Mouse (Mus musculus) embryo, embryonic 11 days (tissue): ENCODE measurements around the gene Mmp20.
A peak's percentile ranks its signal among the peaks of the same experiment; 100 is the strongest.

Source experiments
- DNase-seq: peaks from one replicate; pipeline ENCODE4 v3.0.0-alpha.2; 2015

Gene Mmp20

DNA sequence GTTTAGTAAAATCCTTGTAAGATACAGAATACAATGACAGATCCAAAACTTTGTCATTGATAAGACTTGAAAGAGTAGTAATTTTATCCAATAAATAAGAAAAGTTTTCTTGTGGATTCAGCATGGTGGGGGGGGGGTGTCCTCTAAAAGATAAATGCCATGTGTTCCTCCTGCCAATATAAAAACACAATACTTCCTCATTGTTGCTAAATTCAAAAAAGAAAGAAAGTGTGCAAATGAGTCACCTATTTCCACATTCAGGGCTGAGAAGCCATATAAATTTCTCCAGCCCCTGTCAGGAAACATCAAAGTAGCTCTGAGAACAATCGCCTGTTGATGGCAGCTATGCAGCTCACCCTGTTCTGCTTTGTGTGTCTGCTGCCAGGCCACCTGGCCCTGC is 63.8 kb downstream of the Mmp20 start, which contains the start of gene Mmp7:
Gene Mmp7 (plus strand): TSS at position 301 of the 400 bp plus-strand sequence.
- DNase-seq: no peak

DNA sequence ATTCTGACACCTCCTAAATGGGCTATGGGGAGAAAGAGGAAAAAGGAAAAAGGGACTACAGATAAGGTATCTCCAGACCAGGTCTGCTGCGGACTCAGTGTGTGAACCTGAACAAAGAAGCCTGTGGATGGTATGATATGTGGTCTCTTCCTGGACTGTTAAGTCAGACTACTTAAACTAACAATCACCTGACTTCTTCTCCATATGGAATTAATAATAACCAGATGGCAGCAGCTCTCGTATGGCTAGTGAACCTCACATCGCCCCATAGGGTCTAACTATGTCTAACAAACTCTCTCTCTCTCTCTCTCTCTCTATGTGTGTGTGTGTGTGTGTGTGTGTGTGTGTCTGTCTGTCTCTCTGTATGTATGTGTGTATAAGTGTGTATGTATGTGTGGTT is 65.9 kb downstream of the Mmp20 start:
- peak; percentile 44 for DNase-seq

DNA sequence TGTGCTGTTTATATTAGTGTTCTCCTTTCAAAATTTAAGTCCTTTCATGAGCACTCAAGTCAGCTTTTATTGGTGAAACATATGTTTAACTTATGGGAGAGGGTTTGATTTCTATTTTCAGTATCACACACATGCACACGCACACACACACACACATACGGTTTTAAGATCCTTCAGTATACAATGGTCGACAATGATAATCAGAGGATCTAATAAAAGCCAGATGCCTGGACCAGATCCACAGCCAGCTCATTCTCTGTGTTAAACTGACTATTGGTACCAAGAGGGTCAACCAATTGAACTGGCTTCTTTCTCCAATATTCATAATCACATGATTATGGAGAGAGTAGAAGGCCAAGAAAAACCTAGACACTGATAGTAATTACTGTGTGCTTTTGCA is 67.6 kb downstream of the Mmp20 start:
- DNase-seq: no peak

- no peak for DNase-seq
Measured at GRCm38 (mm10) chr9:7708698-7709097, 80.7 kb downstream of the Mmp20 start.

DNA sequence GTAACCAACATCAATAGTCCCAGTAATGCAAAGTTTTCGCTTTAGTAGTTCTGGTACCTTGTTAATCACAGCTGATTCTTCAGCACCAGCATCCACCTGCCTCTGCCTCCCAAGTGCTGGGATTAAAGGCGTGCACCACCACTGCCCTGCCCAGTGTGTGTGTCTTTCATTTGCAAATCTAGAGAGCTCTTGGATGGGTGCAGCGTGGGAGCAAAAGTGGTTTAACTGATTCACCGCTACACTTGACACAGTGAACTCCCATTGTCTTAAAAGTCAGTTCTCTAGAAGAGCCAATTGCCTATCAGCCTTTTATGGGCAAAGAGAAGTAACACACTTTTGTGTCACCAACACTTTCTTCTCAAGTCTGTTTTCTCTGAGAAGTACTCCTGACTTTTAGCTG is 83.2 kb downstream of the Mmp20 start:
- DNase-seq: no peak

- DNase-seq: peak; percentile 69
Measured at GRCm38 (mm10) chr9:7714062-7714907, 86.3 kb downstream of the Mmp20 start.

DNA sequence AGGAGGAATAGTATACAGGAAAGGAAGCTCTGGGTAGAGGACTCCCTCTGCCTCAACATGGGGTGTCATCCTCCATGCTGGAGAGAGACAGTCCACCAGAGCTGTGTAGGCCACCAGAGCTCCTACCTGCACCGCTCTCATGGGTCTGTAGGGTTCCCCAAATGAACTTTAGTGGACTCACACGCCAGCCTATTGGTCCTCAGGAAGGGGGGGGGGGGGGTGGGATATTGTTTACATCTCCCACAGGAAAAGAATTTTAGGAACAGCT is 86.8 kb downstream of the Mmp20 start:
- DNase-seq: no peak

GRCm38 (mm10) chr9:7721543-7721942 is 93.5 kb downstream of the Mmp20 start:
- DNase-seq: no peak
